Mouse (Mus musculus) MEL (cell line): ENCODE data around the gene Atp8b3. TPM values are rescaled to one million over a fixed set of nuclear protein-coding genes. Genes with fewer than 3 reads are reported as not detected.
A peak's percentile ranks its signal among the peaks of the same experiment; 100 is the strongest.

Experiments used
- DNase-seq: peaks from one replicate; pipeline ENCODE4 v3.0.0; 2011; ENCODE audit warnings: low read depth, low spot score
- H3K27ac ChIP-seq: 2 replicates; pipeline ENCODE4 v1.5.1; 2012; ENCODE audit warnings: low read depth, mild to moderate bottlenecking, control low read depth, low read length, moderate library complexity; ENCODE audit not compliant: control insufficient read depth
- H3K27me3 ChIP-seq, 2 experiments: fragments of 150-350 bp in 1 of 2; sonication (generic) in 1 of 2; 2 replicates each; pipeline ENCODE4 v1.6.1; 2012; ENCODE audit warnings: low read length in 2 of 2, mild to moderate bottlenecking in 2 of 2, improper control_type of control experiment in 1 of 2, moderate library complexity in 1 of 2; ENCODE audit not compliant: insufficient read depth in 2 of 2, control insufficient read depth in 1 of 2
- H3K36me3 ChIP-seq, 2 experiments: 2 replicates each; pipeline ENCODE4 v1.6.1; 2012 to 2014; ENCODE audit warnings: low read length in 2 of 2, improper control_type of control experiment in 1 of 2, inconsistent platforms in 1 of 2, mild to moderate bottlenecking in 1 of 2; ENCODE audit not compliant: insufficient read depth in 2 of 2, control insufficient read depth in 1 of 2
- H3K4me1 ChIP-seq, 2 experiments: fragments of 150-350 bp in 1 of 2; sonication (generic) in 1 of 2; 2 replicates each; pipeline ENCODE4 v1.6.1; 2012; ENCODE audit warnings: low read length in 2 of 2, improper control_type of control experiment in 1 of 2, mild to moderate bottlenecking in 1 of 2; ENCODE audit not compliant: insufficient read depth in 2 of 2, control insufficient read depth in 1 of 2
- H3K4me3 ChIP-seq, 2 experiments: fragments of 150-350 bp in 1 of 2; sonication (generic) in 1 of 2; 2 replicates each; pipeline ENCODE4 v1.5.1; 2012; ENCODE audit warnings: low read depth in 2 of 2, low read length in 2 of 2, mild to moderate bottlenecking in 2 of 2, moderate library complexity in 2 of 2, control low read depth in 1 of 2, improper control_type of control experiment in 1 of 2; ENCODE audit not compliant: control insufficient read depth in 1 of 2, insufficient read depth in 1 of 2
- H3K79me2 ChIP-seq: 2 replicates; pipeline ENCODE4 v1.6.1; 2012; ENCODE audit warnings: mild to moderate bottlenecking, low read length, moderate library complexity; ENCODE audit not compliant: control insufficient read depth, poor library complexity, insufficient read depth
- H3K9ac ChIP-seq: 2 replicates; pipeline ENCODE4 v1.6.1; 2012; ENCODE audit warnings: low read depth, mild to moderate bottlenecking, control low read depth, low read length, moderate library complexity; ENCODE audit not compliant: control insufficient read depth, poor library complexity, severe bottlenecking
- H3K9me3 ChIP-seq: fragments of 150-350 bp; sonication (generic); replicated peaks from 2 replicates; pipeline ENCODE4 v1.6.1; 2012; ENCODE audit warnings: mild to moderate bottlenecking, low read length, improper control_type of control experiment, moderate library complexity; ENCODE audit not compliant: insufficient read depth
- CHD1 ChIP-seq: IDR thresholded peaks from 2 replicates; pipeline ENCODE4 v1.6.1; 2012; ENCODE audit warnings: low read depth, mild to moderate bottlenecking, inconsistent platforms, low read length, improper control_type of control experiment
- ELF1 ChIP-seq: IDR thresholded peaks from 2 replicates; pipeline ENCODE4 v1.6.1; 2014; ENCODE audit warnings: low read depth, mild to moderate bottlenecking, inconsistent platforms, low read length, improper control_type of control experiment, moderate library complexity
- EP300 ChIP-seq, 2 experiments: IDR thresholded peaks; 2 replicates each; pipeline ENCODE4 v1.6.1; 2011; ENCODE audit warnings: improper control_type of control experiment in 2 of 2, low read length in 2 of 2, low read depth in 1 of 2, mild to moderate bottlenecking in 1 of 2
- HCFC1 ChIP-seq: IDR thresholded peaks from 2 replicates; pipeline ENCODE4 v1.6.1; 2012; ENCODE audit warnings: low read depth, mild to moderate bottlenecking, inconsistent platforms, low read length, improper control_type of control experiment, moderate library complexity
- MAX ChIP-seq: IDR thresholded peaks from 2 replicates; pipeline ENCODE4 v1.6.1; 2011; ENCODE audit warnings: low read length, improper control_type of control experiment
- MYB ChIP-seq: IDR thresholded peaks from 2 replicates; pipeline ENCODE4 v1.6.1; 2011; ENCODE audit warnings: mild to moderate bottlenecking, low read depth, low read length, improper control_type of control experiment
- MYC ChIP-seq: IDR thresholded peaks from 2 replicates; pipeline ENCODE4 v1.6.1; 2011; ENCODE audit warnings: low read depth, mild to moderate bottlenecking, low read length, improper control_type of control experiment, moderate library complexity
- NELFE ChIP-seq: IDR thresholded peaks from 2 replicates; pipeline ENCODE4 v1.6.1; 2011; ENCODE audit warnings: low read depth, low read length, improper control_type of control experiment
- NRF1 ChIP-seq: IDR thresholded peaks from 2 replicates; pipeline ENCODE4 v1.6.1; 2014; ENCODE audit warnings: low read depth, mild to moderate bottlenecking, inconsistent platforms, low read length, improper control_type of control experiment, moderate library complexity; ENCODE audit not compliant: poor library complexity, insufficient read depth, severe bottlenecking
- POLR2A ChIP-seq, 2 experiments: IDR thresholded peaks; 2 replicates each; pipeline ENCODE4 v1.6.1; 2011 to 2012; ENCODE audit warnings: low read length in 2 of 2, mild to moderate bottlenecking in 2 of 2, control low read depth in 1 of 2, improper control_type of control experiment in 1 of 2, low read depth in 1 of 2, moderate library complexity in 1 of 2; ENCODE audit not compliant: control insufficient read depth in 1 of 2, insufficient read depth in 1 of 2, poor library complexity in 1 of 2
- POLR2AphosphoS5 ChIP-seq: IDR thresholded peaks from 2 replicates; pipeline ENCODE4 v1.6.1; 2012; ENCODE audit warnings: low read depth, borderline replicate concordance, mild to moderate bottlenecking, inconsistent platforms, low read length, moderate library complexity, mixed read lengths
- RCOR1 ChIP-seq: IDR thresholded peaks from 2 replicates; pipeline ENCODE4 v1.6.1; 2012; ENCODE audit warnings: low read depth, mild to moderate bottlenecking, inconsistent platforms, low read length, improper control_type of control experiment
- SIN3A ChIP-seq: IDR thresholded peaks from 2 replicates; pipeline ENCODE4 v1.6.1; 2012; ENCODE audit warnings: low read length, improper control_type of control experiment, inconsistent platforms
- TAL1 ChIP-seq: IDR thresholded peaks from 2 replicates; pipeline ENCODE4 v1.6.1; 2012; ENCODE audit warnings: mild to moderate bottlenecking, inconsistent platforms, low read length, moderate library complexity, mixed read lengths
- TBP ChIP-seq: IDR thresholded peaks from 2 replicates; pipeline ENCODE4 v1.8.0; 2011; ENCODE audit warnings: low read depth, low read length, improper control_type of control experiment
- UBTF ChIP-seq: IDR thresholded peaks from 2 replicates; pipeline ENCODE4 v1.6.1; 2012; ENCODE audit warnings: low read depth, mild to moderate bottlenecking, inconsistent platforms, low read length, improper control_type of control experiment, moderate library complexity, borderline replicate concordance; ENCODE audit not compliant: insufficient read depth
- USF1 ChIP-seq: IDR thresholded peaks from 2 replicates; pipeline ENCODE4 v1.6.1; 2014; ENCODE audit warnings: low read depth, mild to moderate bottlenecking, inconsistent platforms, low read length, improper control_type of control experiment, moderate library complexity
- ZMIZ1 ChIP-seq: IDR thresholded peaks from 2 replicates; pipeline ENCODE4 v1.6.1; 2012; ENCODE audit warnings: low read depth, mild to moderate bottlenecking, inconsistent platforms, low read length, improper control_type of control experiment, moderate library complexity
- ZNF384 ChIP-seq: IDR thresholded peaks from 2 replicates; pipeline ENCODE4 v1.6.1; 2012; ENCODE audit warnings: low read depth, mild to moderate bottlenecking, inconsistent platforms, low read length, improper control_type of control experiment
- polyA plus RNA-seq, 2 experiments: library from polyadenylated mRNA; stranded (reverse) in 1 of 2; unstranded in 1 of 2; fragments of >175 nt in 1 of 2; fragments of >200 nt in 1 of 2; gene quantifications; 2 replicates each; pipeline versions ENCODE4 v1.2.1 to v1.2.4; 2012; ENCODE audit warnings: low replicate concordance in 2 of 2, low read depth in 1 of 2; ENCODE audit not compliant: insufficient read length in 2 of 2, insufficient read depth in 1 of 2, missing spikeins in 1 of 2
- total RNA-seq: library from RNA; depleted of rRNA; stranded (reverse); fragments of 300-350 nt; gene quantifications from 2 replicates; pipeline ENCODE4 v1.2.3, GENCODE M21; 2012; rRNA removed

The Atp8b3 gene
- total and polyA plus RNA-seq, 3 experiments, result 0.13 TPM; not detected in 2

DNA sequence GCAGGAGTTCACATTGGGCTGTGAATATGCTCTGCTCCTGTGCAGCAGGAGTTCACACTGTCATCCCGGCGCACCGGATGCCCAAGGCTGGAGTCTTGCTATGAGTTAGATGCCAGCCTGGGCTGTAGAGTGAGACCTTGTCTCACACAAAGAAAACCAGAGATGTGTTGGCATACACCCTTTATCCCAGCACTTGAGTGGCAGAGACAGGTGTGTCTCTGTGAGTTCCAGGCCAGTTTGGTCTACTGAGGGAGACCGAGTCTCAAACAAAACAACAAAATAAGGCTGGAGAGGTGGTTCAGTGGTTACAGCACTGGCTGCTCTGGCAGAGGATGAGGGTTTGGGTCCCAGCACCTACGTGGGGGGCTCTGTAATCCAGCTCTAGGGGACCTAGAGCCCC, 60.4 kb downstream of the Atp8b3 start:
- TF ChIP-seq TAL1 (no peak), TBP (no peak), CHD1 (no peak), EP300 (IDR thresholded peaks at IDR 0.05; ENCODE audit: low read depth in 1 of 2, low read length in 2 of 2) (no peak), ZNF384 (no peak), POLR2A (IDR thresholded peaks at IDR 0.05; ENCODE audit: control insufficient read depth in 1 of 2, insufficient read depth in 1 of 2, low read depth in 1 of 2, low read length in 2 of 2, poor library complexity in 1 of 2) (no peak), NRF1 (no peak), UBTF (no peak), HCFC1 (no peak), MYB (no peak), MYC (no peak), POLR2AphosphoS5 (no peak)
- H3K27me3 ChIP-seq, result peaks cover 0 to 2% of the 10 kb centered on the region in 2 experiments; a peak in 2 of 4 replicates
- H3K9me3 ChIP-seq, result no peaks in the 10 kb centered on the region
- peaks cover 0 to 8% of the 10 kb centered on the region in 2 experiments; a peak in 2 of 4 replicates for H3K4me1 ChIP-seq
- H3K4me3 ChIP-seq, result no peak overlapping the region
- peaks cover 0 to 4% of the 10 kb centered on the region in 2 experiments; a peak in 2 of 4 replicates for H3K36me3 ChIP-seq
- no peaks in the 10 kb centered on the region for H3K79me2 ChIP-seq
- no peak for DNase-seq
- no peak overlapping the region for H3K9ac ChIP-seq
- no peak overlapping the region for H3K27ac ChIP-seq

DNA sequence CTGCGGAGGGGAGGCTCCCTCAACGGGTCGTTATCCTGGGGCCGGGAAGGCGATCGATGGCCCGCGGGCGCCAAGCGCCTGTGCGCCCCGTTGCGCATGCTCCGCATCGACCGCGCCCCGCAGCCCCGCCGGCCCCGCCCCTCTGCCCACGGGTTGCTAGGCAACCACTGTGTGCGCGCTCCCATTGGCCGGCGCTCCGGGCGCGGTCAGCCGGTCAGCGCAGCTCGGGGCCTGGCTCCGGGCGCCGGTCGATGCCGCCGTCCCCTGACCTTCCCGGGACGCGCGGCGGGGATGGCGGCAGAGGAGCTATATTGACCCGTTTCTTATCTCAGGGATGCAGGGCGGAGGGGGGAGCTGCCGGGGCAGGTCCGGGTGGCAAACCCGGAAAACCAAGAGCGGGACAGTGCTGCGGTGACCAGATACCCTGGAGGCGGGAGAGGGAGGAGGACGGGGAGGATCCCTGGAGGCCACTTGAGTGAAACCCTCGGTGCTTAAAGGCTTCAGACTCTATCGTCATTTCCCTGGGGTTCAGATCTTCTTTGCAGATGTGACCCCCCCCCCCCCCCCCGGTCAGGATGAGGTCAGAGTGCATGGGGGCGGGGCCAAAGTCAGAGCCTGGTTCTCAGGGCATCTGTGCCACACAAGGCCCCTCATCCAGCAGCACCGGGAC, 63.5 kb downstream of the Atp8b3 start:
- Histone ChIP-seq H3K27me3 (no peaks in the 10 kb centered on the region), H3K36me3 (peaks cover 0 to 4% of the 10 kb centered on the region in 2 experiments; a peak in 2 of 4 replicates), H3K9ac (peak overlapping the region; percentile 71), H3K4me3 (peak overlapping the region; percentile 74 to 87), H3K4me1 (peaks cover 0 to 8% of the 10 kb centered on the region in 2 experiments; a peak in 2 of 4 replicates), H3K27ac (no peak overlapping the region), H3K9me3 (no peaks in the 10 kb centered on the region), H3K79me2 (no peaks in the 10 kb centered on the region)
- TF ChIP-seq RCOR1, result no peak
- no peak for TF ChIP-seq MAX
- TF ChIP-seq ELF1, result peak; percentile 68
- 0 out of 2 replicates have a peak, but pooled peaks have one; percentile 28 for TF ChIP-seq ZMIZ1
- peak; percentile 56 to 58; a peak in 2 of 4 replicates for TF ChIP-seq POLR2A (IDR thresholded peaks at IDR 0.05; ENCODE audit: control insufficient read depth in 1 of 2, insufficient read depth in 1 of 2, low read depth in 1 of 2, low read length in 2 of 2, poor library complexity in 1 of 2)
- TF ChIP-seq USF1, result no peak
- peak; percentile 38; the same call in 1 of the 2 replicates for TF ChIP-seq HCFC1
- no peak; the same call in 1 of the 2 replicates for TF ChIP-seq SIN3A
- peak; percentile 32; the same call in 1 of the 2 replicates for TF ChIP-seq NELFE
- peak; percentile 91 for TF ChIP-seq NRF1
- peak; percentile 64 for TF ChIP-seq TAL1
- peak; percentile 85 for DNase-seq

Other genes with a start within 250 kb of the Atp8b3 start
- 3,963 and 4,320 TPM in 2 replicates for gene Rps15, start 246.7 kb downstream of the Atp8b3 start, total RNA-seq
- 1,000 to 10,000 TPM; 1,331 to 3,905 TPM for gene Rps15, start 246.7 kb downstream of the Atp8b3 start, polyA plus RNA-seq
- gene Apc2, start 243.1 kb downstream of the Atp8b3 start, total RNA-seq, result 0.39 and 0.58 TPM in 2 replicates
- 1 to 10 TPM in 1 of 2 experiments, not detected in 1; 1.2 TPM for gene Apc2, start 243.1 kb downstream of the Atp8b3 start, polyA plus RNA-seq
- gene 2310011J03Rik, start 218.6 kb downstream of the Atp8b3 start, total RNA-seq, result 68.9 and 81.5 TPM in 2 replicates
- 10 to 100 TPM in 1 of 2 experiments, not detected in 1; 65.7 TPM for gene 2310011J03Rik, start 218.6 kb downstream of the Atp8b3 start, polyA plus RNA-seq
- 6.1 and 6.5 TPM in 2 replicates for gene Pcsk4, start 209.6 kb downstream of the Atp8b3 start, total RNA-seq
- 10 to 100 TPM in 1 of 2 experiments, not detected in 1; 23.1 TPM for gene Pcsk4, start 209.6 kb downstream of the Atp8b3 start, polyA plus RNA-seq
- 3.1 and 3.2 TPM in 2 replicates for gene Reep6, start 209.2 kb downstream of the Atp8b3 start, total RNA-seq
- 10 to 100 TPM in 1 of 2 experiments, not detected in 1; 27.9 TPM for gene Reep6, start 209.2 kb downstream of the Atp8b3 start, polyA plus RNA-seq
- gene Adamtsl5, start 190.7 kb downstream of the Atp8b3 start, total RNA-seq, result 2.4 and 3.9 TPM in 2 replicates
- 10 to 100 TPM in 1 of 2 experiments, not detected in 1; 16.5 TPM for gene Adamtsl5, start 190.7 kb downstream of the Atp8b3 start, polyA plus RNA-seq
- 0.19 TPM in 1 of 2 replicates, not detected in the other for gene Plk5, start 182.7 kb downstream of the Atp8b3 start, total RNA-seq
- under 1 TPM in 1 of 2 experiments, not detected in 1; 0.19 TPM for gene Plk5, start 182.7 kb downstream of the Atp8b3 start, polyA plus RNA-seq
- 14.1 and 15.6 TPM in 2 replicates for gene Mex3d, start 151.5 kb downstream of the Atp8b3 start, total RNA-seq
- 10 to 100 TPM in 1 of 2 experiments, not detected in 1; 18.8 TPM for gene Mex3d, start 151.5 kb downstream of the Atp8b3 start, polyA plus RNA-seq
- gene Mbd3, start 139.6 kb downstream of the Atp8b3 start, total RNA-seq, result 81.4 and 86.9 TPM in 2 replicates
- gene Mbd3, start 139.6 kb downstream of the Atp8b3 start, polyA plus RNA-seq, result 100 to 1,000 TPM in 1 of 2 experiments, not detected in 1; 289 TPM
- 879 and 935 TPM in 2 replicates for gene Uqcr11, start 132.3 kb downstream of the Atp8b3 start, total RNA-seq
- 100 to 1,000 TPM in 1 of 2 experiments, not detected in 1; 481 TPM for gene Uqcr11, start 132.3 kb downstream of the Atp8b3 start, polyA plus RNA-seq
- gene Tcf3, start 105.5 kb downstream of the Atp8b3 start, total RNA-seq, result 113 and 125 TPM in 2 replicates
- gene Tcf3, start 105.5 kb downstream of the Atp8b3 start, polyA plus RNA-seq, result 100 to 1,000 TPM in 1 of 2 experiments, not detected in 1; 258 TPM
- gene Onecut3, start 44.3 kb downstream of the Atp8b3 start, total RNA-seq, result not detected in 2 replicates
- gene Onecut3, start 44.3 kb downstream of the Atp8b3 start, polyA plus RNA-seq, result not detected
- gene Rexo1, start 22.4 kb upstream of the Atp8b3 start, total RNA-seq, result 14.3 and 14.7 TPM in 2 replicates
- 10 to 100 TPM in 1 of 2 experiments, not detected in 1; 54.6 TPM for gene Rexo1, start 22.4 kb upstream of the Atp8b3 start, polyA plus RNA-seq
- gene Klf16, start 38.2 kb upstream of the Atp8b3 start, total RNA-seq, result 30.0 and 37.1 TPM in 2 replicates
- gene Klf16, start 38.2 kb upstream of the Atp8b3 start, polyA plus RNA-seq, result 10 to 100 TPM in 1 of 2 experiments, not detected in 1; 51.1 TPM
- 89.6 and 98.5 TPM in 2 replicates for gene Abhd17a, start 51.2 kb upstream of the Atp8b3 start, total RNA-seq
- 100 to 1,000 TPM in 1 of 2 experiments, 10 to 100 TPM in 1; 96.2 to 136 TPM for gene Abhd17a, start 51.2 kb upstream of the Atp8b3 start, polyA plus RNA-seq
- gene Scamp4, start 63.7 kb upstream of the Atp8b3 start, total RNA-seq, result 34.2 and 36.5 TPM in 2 replicates
- gene Scamp4, start 63.7 kb upstream of the Atp8b3 start, polyA plus RNA-seq, result 100 to 1,000 TPM in 1 of 2 experiments, not detected in 1; 140 TPM
- 7.2 and 7.7 TPM in 2 replicates for gene Adat3, start 63.8 kb upstream of the Atp8b3 start, total RNA-seq
- 1 to 10 TPM in 1 of 2 experiments, not detected in 1; 7.4 TPM for gene Adat3, start 63.8 kb upstream of the Atp8b3 start, polyA plus RNA-seq
- 1.4 and 1.8 TPM in 2 replicates for gene Gm49322, start 66.9 kb upstream of the Atp8b3 start, total RNA-seq
- gene Gm49322, start 66.9 kb upstream of the Atp8b3 start, polyA plus RNA-seq, result 1 to 10 TPM in 1 of 2 experiments, not detected in 1; 2.1 TPM
- 125 and 132 TPM in 2 replicates for gene Csnk1g2, start 83.7 kb upstream of the Atp8b3 start, total RNA-seq
- 100 to 1,000 TPM in 1 of 2 experiments, not detected in 1; 231 TPM for gene Csnk1g2, start 83.7 kb upstream of the Atp8b3 start, polyA plus RNA-seq
- 35.4 and 43.1 TPM in 2 replicates for gene Btbd2, start 117.9 kb upstream of the Atp8b3 start, total RNA-seq
- 10 to 100 TPM in 1 of 2 experiments, not detected in 1; 81.8 TPM for gene Btbd2, start 117.9 kb upstream of the Atp8b3 start, polyA plus RNA-seq
- 68.6 and 87.1 TPM in 2 replicates for gene Mknk2, start 139.0 kb upstream of the Atp8b3 start, total RNA-seq
- gene Mknk2, start 139.0 kb upstream of the Atp8b3 start, polyA plus RNA-seq, result 100 to 1,000 TPM in 1 of 2 experiments, 10 to 100 TPM in 1; 47.4 to 184 TPM
- 38.3 and 38.7 TPM in 2 replicates for gene Mob3a, start 162.9 kb upstream of the Atp8b3 start, total RNA-seq
- gene Mob3a, start 162.9 kb upstream of the Atp8b3 start, polyA plus RNA-seq, result 10 to 100 TPM in 1 of 2 experiments, not detected in 1; 63.4 TPM
- 1.0 and 1.5 TPM in 2 replicates for gene Izumo4, start 163.1 kb upstream of the Atp8b3 start, total RNA-seq
- 1 to 10 TPM in 1 of 2 experiments, not detected in 1; 3.8 TPM for gene Izumo4, start 163.1 kb upstream of the Atp8b3 start, polyA plus RNA-seq
- 29.6 and 32.7 TPM in 2 replicates for gene Ap3d1, start 203.1 kb upstream of the Atp8b3 start, total RNA-seq
- gene Ap3d1, start 203.1 kb upstream of the Atp8b3 start, polyA plus RNA-seq, result 100 to 1,000 TPM in 1 of 2 experiments, 10 to 100 TPM in 1; 54.5 to 260 TPM
- 14.7 and 15.0 TPM in 2 replicates for gene Dot1l, start 216.1 kb upstream of the Atp8b3 start, total RNA-seq
- gene Dot1l, start 216.1 kb upstream of the Atp8b3 start, polyA plus RNA-seq, result 10 to 100 TPM in 1 of 2 experiments, not detected in 1; 70.6 TPM